9 mouse cellular contexts compared by ENCODE assay signal in genomic region chr17:34398711-34399393, GRCm38 (mm10). TPM values are rescaled to one million over a fixed set of nuclear protein-coding genes. Genes with fewer than 3 reads are reported as not detected.
DNase-seq lines count a peak whose midpoint lies in the region; ATAC-seq and TF ChIP-seq lines count a peak whose summit lies in the region.
"Had no signal": no experiment of that assay in that cellular context is flagged by ENCODE, and none has a peak within 500 bp of the region (broad histone marks: within the 10 kb centered on the region; RNA-seq: fewer than 3 reads in every experiment).

BC051142 (plus strand) TSS chr17:34398820.

- H3K27me3 ChIP-seq in hindbrain, postnatal 0 days (ENCODE audit: insufficient read depth, low read length): no peaks in the 10 kb centered on the region

- WGBS in hindbrain, postnatal 0 days: 9% methylated on average over 34 of the region's 34 CpGs

- H3K4me1 ChIP-seq in hindbrain, postnatal 0 days (ENCODE audit: insufficient read depth, low read length): no peaks in the 10 kb centered on the region

- H3K9me3 ChIP-seq in hindbrain, postnatal 0 days (ENCODE audit: low read length): no peaks in the 10 kb centered on the region

- peak within 1 kb of the TSS; percentile 76 for H3K4me3 ChIP-seq in gastrocnemius, adult 2 months
- peak within 1 kb of the TSS; percentile 64 for H3K4me3 ChIP-seq in hindbrain, postnatal 0 days (ENCODE audit: low read length)
- H3K4me3 ChIP-seq: myocyte had no signal

- no peak for TF ChIP-seq CTCF in gastrocnemius, adult 2 months (IDR thresholded peaks at IDR 0.05)
- peak; percentile 21; the same call in 1 of the 2 replicates for TF ChIP-seq CTCF in hindbrain, postnatal 0 days (IDR thresholded peaks at IDR 0.05; ENCODE audit: low read depth)

- DNase-seq in T-cell, adult 2 months (ENCODE audit: low spot score): peak; percentile 74
- DNase-seq in cerebellum, postnatal 25 days: peak; percentile 89 to 92
- DNase-seq in gastrocnemius, adult 2 months: peak; percentile 70
- DNase-seq in hindbrain, postnatal 0 days (ENCODE audit: low spot score): peak; percentile 94
- peak; percentile 84 to 89 for DNase-seq in left cerebral cortex, adult 18-20 months (ENCODE audit: low spot score in 2 of 2)
- peak; percentile 65 to 82 for DNase-seq in lung, postnatal 4 days
- peak; percentile 83 for DNase-seq in retina, postnatal 7 days (ENCODE audit: low read depth, low spot score)
- peak; percentile 37 for DNase-seq in urinary bladder, adult 2 months (ENCODE audit: low spot score)

- intact Hi-C loops in gastrocnemius, adult 2 months (cut with DNase I): no loop called here

- H3K9ac ChIP-seq in hindbrain, postnatal 0 days (replicated peaks; ENCODE audit: low read length): peak within 1 kb of the TSS; percentile 91

- no peaks in the 10 kb centered on the region for H3K36me3 ChIP-seq in hindbrain, postnatal 0 days (ENCODE audit: insufficient read depth, low read length)

- peak within 1 kb of the TSS; percentile 81 for H3K27ac ChIP-seq in gastrocnemius, adult 2 months
- H3K27ac ChIP-seq in hindbrain, postnatal 0 days: peak within 1 kb of the TSS; percentile 99

- H3K4me2 ChIP-seq in hindbrain, postnatal 0 days (ENCODE audit: low read depth, low read length): peak within 1 kb of the TSS; percentile 73

- ATAC-seq in hindbrain, postnatal 0 days: peak; percentile 95

RNA-seq across cellular contexts. Expression of gene BC051142, which starts in this region (rescaled TPM):
- total RNA-seq in gastrocnemius, adult 2 months (2021): under 1 TPM in 1 of 2 experiments, not detected in 1; 0.43 TPM
- 5.2 and 6.8 TPM in 2 replicates for total RNA-seq in hindbrain, postnatal 0 days (2014; rRNA removed)
- polyA plus RNA-seq in hindbrain, postnatal 0 days (2015; fragmentation: Nextera tagmentation; extraction: Ambion mirVana): 4.4 and 5.0 TPM in 2 replicates
- 1 to 10 TPM; 2.1 to 4.4 TPM for total RNA-seq in left cerebral cortex, adult 18-20 months (2021)
- polyA plus RNA-seq in urinary bladder, adult 2 months (2012; rRNA removed): 1.2 and 1.6 TPM in 2 replicates
- polyA plus RNA-seq: myocyte had no signal

Comparison
In these comparisons a context has a peak if more than half of its experiments do, and no peak if none do; other contexts are left out.
1. Peak in every context shown above with its lines: DNase-seq, ATAC-seq, H3K4me3 ChIP-seq and H3K27ac ChIP-seq.
2. Peak in DNase-seq, H3K4me3 ChIP-seq and H3K27ac ChIP-seq in gastrocnemius, adult 2 months; RNA of the gene not detected or under 1 TPM.
3. DNase-seq: peak in every context shown above with its lines; median percentile 94 in hindbrain, postnatal 0 days; 90 in cerebellum, postnatal 25 days; 86 in left cerebral cortex, adult 18-20 months; 83 in retina, postnatal 7 days; 74 in T-cell, adult 2 months; 74 in lung, postnatal 4 days; 70 in gastrocnemius, adult 2 months; 37 in urinary bladder, adult 2 months.